Mouse (Mus musculus) lung, embryonic 14.5 days (tissue): Measurements from ENCODE around the gene Grn. TPM values are rescaled to one million over a fixed set of nuclear protein-coding genes. Genes with fewer than 3 reads are reported as not detected.

ENCODE experiments used
- ATAC-seq: fragments of 200-750 bp; cut with Nextera tagmentation; 2 replicates; pipeline ENCODE4 v1.8.0; 2017; ENCODE audit warnings: mild to moderate bottlenecking, moderate TSS enrichment, moderate library complexity; ENCODE audit not compliant: insufficient read depth
- DNase-seq: peaks from one replicate; pipeline ENCODE4 v3.0.0-alpha.2; 2015
- H3K27ac ChIP-seq: fragments of 300-500 bp; sonication (generic); 2 replicates; pipeline ENCODE4 v1.5.1; 2014; ENCODE audit warnings: low read depth, mild to moderate bottlenecking, moderate library complexity
- H3K27me3 ChIP-seq: fragments of 300-500 bp; sonication (generic); 2 replicates; pipeline ENCODE4 v1.6.1; 2014; ENCODE audit warnings: low read length, control low read depth; ENCODE audit not compliant: insufficient read depth
- H3K36me3 ChIP-seq: fragments of 300-500 bp; sonication (generic); 2 replicates; pipeline ENCODE4 v1.6.1; 2014; ENCODE audit warnings: control low read depth; ENCODE audit not compliant: insufficient read depth
- H3K4me1 ChIP-seq: fragments of 300-500 bp; sonication (generic); 2 replicates; pipeline ENCODE4 v1.6.1; 2014; ENCODE audit warnings: antibody characterized with exemption, control low read depth; ENCODE audit not compliant: insufficient read depth
- H3K4me2 ChIP-seq: fragments of 300-500 bp; sonication (generic); 2 replicates; pipeline ENCODE4 v1.6.1; 2014; ENCODE audit warnings: mild to moderate bottlenecking
- H3K4me3 ChIP-seq: fragments of 300-500 bp; sonication (generic); 2 replicates; pipeline ENCODE4 v1.5.1; 2014; ENCODE audit warnings: low read depth, low read length
- H3K9ac ChIP-seq: fragments of 300-500 bp; sonication (generic); 2 replicates; pipeline ENCODE4 v1.6.1; 2014
- H3K9me3 ChIP-seq: fragments of 300-500 bp; sonication (generic); 2 replicates; pipeline ENCODE4 v1.6.1; 2016; ENCODE audit warnings: low read depth, low read length, control low read depth
- CTCF ChIP-seq: IDR thresholded peaks from 2 replicates; pipeline ENCODE4 v1.5.1; 2016; ENCODE audit warnings: antibody characterized with exemption, low read depth
- WGBS: fragments of 180-500 bp; shearing (Covaris S2); extraction: QIAGEN DNeasy Blood & Tissue Kit; methylation state at CpG from one replicate; pipeline ENCODE4 v1.1.7; 2014; 5-methylcytosine and 5-hydroxymethylcytosine counted together
- polyA plus RNA-seq: library from polyadenylated mRNA; unstranded; fragments of >200 nt; fragmentation: Nextera tagmentation; extraction: Ambion mirVana; gene quantifications from 2 replicates; pipeline ENCODE4 v1.2.1, GENCODE M21; 2014

The Grn gene
- polyA plus RNA-seq, 1 experiment from 2014 or later: 113 TPM

DNA sequence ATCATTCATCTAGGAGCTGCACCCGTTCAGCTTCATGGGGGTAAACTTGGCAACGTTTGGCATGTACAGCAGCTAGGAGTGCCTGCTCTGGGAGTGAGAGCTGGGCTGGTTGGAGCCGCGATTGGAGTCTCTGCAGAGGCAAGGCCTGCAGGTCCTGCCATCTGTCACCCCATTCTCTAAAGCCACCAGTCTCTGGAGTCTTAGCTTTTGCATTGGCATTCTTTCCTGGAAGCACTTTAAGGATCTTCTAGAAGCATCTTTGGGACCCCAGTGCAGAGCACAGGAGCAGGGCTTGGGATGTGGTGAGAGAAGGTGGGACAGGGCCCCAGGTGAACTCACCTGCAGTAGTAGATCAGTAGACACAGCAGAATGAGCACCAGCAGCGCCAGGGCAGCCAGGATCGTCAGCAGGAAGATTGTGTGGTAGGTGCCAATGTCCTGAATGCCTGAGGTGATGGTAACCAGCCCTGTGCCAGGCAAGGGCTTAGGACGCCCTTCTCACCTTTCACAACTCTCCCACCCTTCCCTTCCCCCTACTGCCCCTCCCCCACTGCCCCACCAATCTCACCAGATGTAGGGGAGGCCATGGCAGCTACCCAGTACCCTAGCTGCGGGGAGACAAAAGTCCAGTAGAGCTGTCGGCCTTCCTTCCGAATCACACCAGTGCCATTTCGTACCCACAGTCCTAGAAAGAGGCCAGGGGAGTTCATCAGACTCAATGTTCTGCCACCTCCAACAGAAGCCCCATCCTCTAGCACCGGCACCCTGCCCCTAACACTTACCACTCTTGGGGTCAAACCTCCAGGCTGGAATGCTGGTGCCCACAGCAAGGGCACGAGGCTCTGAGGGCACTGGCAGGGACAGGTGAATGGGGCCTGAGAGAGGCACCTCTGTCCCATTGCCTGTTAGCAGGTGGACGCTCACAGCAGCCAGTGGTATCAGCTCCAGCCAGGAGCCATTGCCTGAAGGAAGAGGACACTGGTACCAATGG is 9.3 kb downstream of the Grn start:
- no peak for TF ChIP-seq CTCF
- Histone ChIP-seq H3K9me3 (no peaks in the 10 kb centered on the region), H3K36me3 (peaks cover 88% of the 10 kb centered on the region), H3K27ac (no peak overlapping the region), H3K9ac (no peak overlapping the region), H3K4me3 (no peak overlapping the region), H3K4me1 (peaks cover 6% of the 10 kb centered on the region), H3K4me2 (no peak overlapping the region; the same call in 1 of the 2 replicates), H3K27me3 (no peaks in the 10 kb centered on the region)
- WGBS: 77% methylated on average over 14 of the region's 14 CpGs
- DNase-seq (no peak), ATAC-seq (no peak)

- H3K36me3 ChIP-seq: peaks cover 80% of the 10 kb centered on the region
- no peak overlapping the region for H3K27ac ChIP-seq
- no peak overlapping the region for H3K4me3 ChIP-seq
- H3K9ac ChIP-seq: no peak overlapping the region
- TF ChIP-seq CTCF: no peak
- ATAC-seq (no peak), DNase-seq (no peak)
- no peaks in the 10 kb centered on the region for H3K27me3 ChIP-seq
- 91% methylated on average over 8 of the region's 8 CpGs for WGBS
- no peak overlapping the region for H3K4me2 ChIP-seq
- no peaks in the 10 kb centered on the region for H3K9me3 ChIP-seq
- H3K4me1 ChIP-seq: peaks cover 14% of the 10 kb centered on the region
These were observed 10.1 kb downstream of the Grn start for GRCm38 (mm10) chr11:102440255-102440654.

GRCm38 (mm10) chr11:102441434-102441833 is 11.3 kb downstream of the Grn start:
- TF ChIP-seq CTCF: peak; percentile 38; the same call in 1 of the 2 replicates
- Histone ChIP-seq H3K4me2 (no peak overlapping the region), H3K4me1 (peaks cover 15% of the 10 kb centered on the region), H3K9me3 (no peaks in the 10 kb centered on the region), H3K27ac (no peak overlapping the region), H3K36me3 (peaks cover 68% of the 10 kb centered on the region), H3K4me3 (no peak overlapping the region), H3K9ac (no peak overlapping the region), H3K27me3 (no peaks in the 10 kb centered on the region)
- DNase-seq: no peak
- WGBS: 83% methylated on average over 3 of the region's 3 CpGs
- ATAC-seq: no peak

GRCm38 (mm10) chr11:102442089-102442488 is 12.0 kb downstream of the Grn start:
- no peak overlapping the region for H3K4me2 ChIP-seq
- H3K27me3 ChIP-seq: no peaks in the 10 kb centered on the region
- no peak overlapping the region for H3K4me3 ChIP-seq
- WGBS: 90% methylated on average over 6 of the region's 6 CpGs
- H3K9ac ChIP-seq: no peak overlapping the region
- no peak for DNase-seq
- peaks cover 64% of the 10 kb centered on the region for H3K36me3 ChIP-seq
- no peak for ATAC-seq
- no peak overlapping the region for H3K27ac ChIP-seq
- H3K4me1 ChIP-seq: peaks cover 15% of the 10 kb centered on the region
- H3K9me3 ChIP-seq: no peaks in the 10 kb centered on the region
- TF ChIP-seq CTCF: no peak

DNA sequence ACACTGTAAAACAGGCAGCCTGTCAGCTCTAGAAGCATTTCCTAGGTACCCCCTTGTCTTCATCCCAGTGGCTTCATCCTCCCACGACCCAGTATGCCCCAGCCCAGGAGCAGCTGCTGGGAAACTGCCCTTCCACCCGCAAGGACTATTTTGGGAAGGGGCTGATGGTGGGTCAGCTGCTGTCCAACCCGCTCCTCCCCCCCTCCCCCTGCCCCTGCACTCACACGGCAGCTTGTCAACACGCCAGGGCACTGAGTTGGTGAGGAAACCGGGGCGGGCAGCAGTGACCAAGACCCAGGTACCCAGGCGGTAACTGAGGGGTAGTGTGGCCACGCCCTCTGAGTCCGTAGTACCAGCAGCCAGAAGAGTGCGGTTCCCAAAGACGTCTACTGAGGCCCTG is 13.6 kb downstream of the Grn start:
- Histone ChIP-seq H3K9me3 (no peaks in the 10 kb centered on the region), H3K36me3 (peaks cover 49% of the 10 kb centered on the region), H3K4me3 (no peak overlapping the region), H3K27ac (no peak overlapping the region), H3K4me2 (no peak overlapping the region), H3K4me1 (peaks cover 22% of the 10 kb centered on the region), H3K9ac (no peak overlapping the region), H3K27me3 (peaks cover 5% of the 10 kb centered on the region; the same call in 1 of the 2 replicates)
- no peak for TF ChIP-seq CTCF
- DNase-seq (no peak), ATAC-seq (no peak)
- WGBS: 60% methylated on average over 12 of the region's 12 CpGs

DNA sequence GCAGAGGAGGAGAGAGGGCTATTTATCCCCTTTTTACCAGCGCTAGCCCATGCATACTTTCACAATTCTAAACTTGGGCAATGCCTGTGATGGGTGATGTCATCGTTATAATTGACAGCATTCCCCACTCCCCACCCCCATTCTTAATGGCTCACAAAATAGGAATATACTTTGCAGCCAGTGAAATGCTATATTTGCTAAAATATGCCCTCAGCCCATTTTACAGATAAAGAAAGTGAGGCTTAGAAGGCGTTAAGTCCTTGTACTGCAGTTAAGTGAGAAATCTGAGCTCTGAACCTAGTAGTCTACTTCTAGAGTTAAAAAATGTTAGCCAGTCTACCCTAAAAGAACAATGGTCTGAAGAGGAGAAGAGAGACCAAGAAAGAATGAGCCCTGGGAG is 14.2 kb downstream of the Grn start:
- peaks cover 23% of the 10 kb centered on the region for H3K4me1 ChIP-seq
- no peak overlapping the region for H3K4me2 ChIP-seq
- TF ChIP-seq CTCF: no peak
- peaks cover 43% of the 10 kb centered on the region for H3K36me3 ChIP-seq
- ATAC-seq: no peak
- no peaks in the 10 kb centered on the region for H3K9me3 ChIP-seq
- H3K9ac ChIP-seq: no peak overlapping the region
- peaks cover 5% of the 10 kb centered on the region; the same call in 1 of the 2 replicates for H3K27me3 ChIP-seq
- H3K4me3 ChIP-seq: no peak overlapping the region
- no peak for DNase-seq
- no peak overlapping the region for H3K27ac ChIP-seq
- WGBS: 76% methylated on average over 3 of the region's 3 CpGs

- H3K9me3 ChIP-seq: no peaks in the 10 kb centered on the region
- WGBS: 15% methylated on average over 6 of the region's 6 CpGs
- TF ChIP-seq CTCF: no peak
- no peak overlapping the region for H3K9ac ChIP-seq
- DNase-seq (no peak), ATAC-seq (no peak)
- peaks cover 26% of the 10 kb centered on the region for H3K4me1 ChIP-seq
- H3K27ac ChIP-seq: no peak overlapping the region
- peak overlapping the region; percentile 6; the same call in 1 of the 2 replicates for H3K4me3 ChIP-seq
- peak overlapping the region; percentile 69; the same call in 1 of the 2 replicates for H3K4me2 ChIP-seq
- H3K36me3 ChIP-seq: peaks cover 39% of the 10 kb centered on the region
- H3K27me3 ChIP-seq: peaks cover 5% of the 10 kb centered on the region; the same call in 1 of the 2 replicates
These were observed 14.7 kb downstream of the Grn start for GRCm38 (mm10) chr11:102444781-102445180.
